Mouse (Mus musculus) ES-Bruce4 (cell line): ENCODE results near the gene Sptbn1. TPM values are rescaled to one million over a fixed set of nuclear protein-coding genes. Genes with fewer than 3 reads are reported as not detected.

Experiments
- H3K27ac ChIP-seq: 2 replicates; pipeline ENCODE4 v1.5.1; 2012; ENCODE audit warnings: low read length, inconsistent platforms; ENCODE audit not compliant: insufficient read depth
- H3K27me3 ChIP-seq: 2 replicates; pipeline ENCODE4 v1.6.1; 2012; ENCODE audit warnings: mild to moderate bottlenecking, low read length, inconsistent platforms; ENCODE audit not compliant: control insufficient read depth, poor library complexity, insufficient read depth, severe bottlenecking
- H3K36me3 ChIP-seq: 2 replicates; pipeline ENCODE4 v1.6.1; 2012; ENCODE audit warnings: inconsistent platforms, mild to moderate bottlenecking, low read length, moderate library complexity; ENCODE audit not compliant: control insufficient read depth, poor library complexity, insufficient read depth, severe bottlenecking
- H3K4me1 ChIP-seq: one replicate; pipeline ENCODE4 v1.8.1; 2011; ENCODE audit warnings: low read length; ENCODE audit not compliant: control insufficient read depth, insufficient read depth
- H3K4me3 ChIP-seq: 2 replicates; pipeline ENCODE4 v1.5.1; 2011; ENCODE audit warnings: low read depth, mild to moderate bottlenecking, low read length
- H3K9ac ChIP-seq: 2 replicates; pipeline ENCODE4 v1.6.1; 2012; ENCODE audit warnings: low read depth, mild to moderate bottlenecking, inconsistent platforms; ENCODE audit not compliant: poor library complexity, severe bottlenecking
- H3K9me3 ChIP-seq: replicated peaks from 2 replicates; pipeline ENCODE4 v1.6.1; 2012; ENCODE audit warnings: mild to moderate bottlenecking, low read length, inconsistent platforms; ENCODE audit not compliant: control insufficient read depth, poor library complexity, insufficient read depth, severe bottlenecking
- CTCF ChIP-seq: IDR thresholded peaks from one replicate; pipeline ENCODE4 v1.8.1; 2011; ENCODE audit warnings: low read depth, low read length
- EP300 ChIP-seq: IDR thresholded peaks from 2 replicates; pipeline ENCODE4 v1.6.1; 2011; ENCODE audit warnings: low read depth, low read length; ENCODE audit not compliant: insufficient read depth
- POLR2A ChIP-seq: IDR thresholded peaks from one replicate; pipeline ENCODE4 v1.8.1; 2011; ENCODE audit warnings: low read length; ENCODE audit not compliant: insufficient read depth
- polyA plus RNA-seq: library from polyadenylated mRNA; stranded (reverse); fragments of >200 nt; gene quantifications from 2 replicates; pipeline ENCODE4 v1.2.4, GENCODE M21; 2011; ENCODE audit warnings: low read depth; ENCODE audit not compliant: missing spikeins, insufficient read depth, insufficient read length

Gene Sptbn1
- polyA plus RNA-seq, 1 experiment = 147 TPM

DNA sequence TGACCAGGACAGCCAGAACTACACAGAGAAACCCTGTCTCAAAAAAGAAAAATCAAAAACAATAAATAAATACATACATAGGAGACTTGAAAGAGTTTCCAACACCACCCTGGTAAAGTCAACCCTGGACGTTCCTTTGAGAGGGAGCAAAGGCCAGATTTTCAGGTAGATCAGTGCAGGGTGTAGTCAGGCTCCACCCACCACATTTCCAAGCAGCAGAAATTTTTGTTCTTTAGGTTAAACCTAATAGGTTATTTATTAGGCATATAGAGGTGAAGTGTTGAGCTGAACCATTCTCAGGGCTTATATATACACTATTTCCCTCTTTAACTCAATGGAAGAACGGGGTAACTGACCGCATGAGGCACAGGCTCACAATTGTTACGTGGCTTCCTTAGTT lies 77.0 kb downstream of the Sptbn1 start:
- H3K36me3 ChIP-seq = no peaks in the 10 kb centered on the region; the same call in 1 of the 2 replicates
- H3K4me3 ChIP-seq = no peak overlapping the region
- H3K9me3 ChIP-seq = no peaks in the 10 kb centered on the region
- peaks cover 3% of the 10 kb centered on the region for H3K4me1 ChIP-seq
- no peak overlapping the region for H3K9ac ChIP-seq
- no peak overlapping the region for H3K27ac ChIP-seq
- no peaks in the 10 kb centered on the region for H3K27me3 ChIP-seq
- no peak for TF ChIP-seq CTCF
- no peak for TF ChIP-seq EP300

- Histone ChIP-seq H3K4me1 (peaks cover 4% of the 10 kb centered on the region), H3K36me3 (no peaks in the 10 kb centered on the region; the same call in 1 of the 2 replicates), H3K4me3 (no peak overlapping the region), H3K27ac (no peak overlapping the region), H3K27me3 (no peaks in the 10 kb centered on the region), H3K9ac (no peak overlapping the region), H3K9me3 (no peaks in the 10 kb centered on the region)
- TF ChIP-seq EP300 (no peak), POLR2A (no peak), CTCF (no peak)
These were observed 77.9 kb downstream of the Sptbn1 start for GRCm38 (mm10) chr11:30190119-30190518.

- Histone ChIP-seq H3K27ac (no peak overlapping the region), H3K9ac (no peak overlapping the region), H3K27me3 (no peaks in the 10 kb centered on the region), H3K4me1 (peaks cover 7% of the 10 kb centered on the region), H3K9me3 (no peaks in the 10 kb centered on the region), H3K36me3 (no peaks in the 10 kb centered on the region; the same call in 1 of the 2 replicates), H3K4me3 (no peak overlapping the region)
- 0 out of 2 replicates have a peak, but pooled peaks have one; percentile 35 for TF ChIP-seq EP300
- no peak for TF ChIP-seq POLR2A
- TF ChIP-seq CTCF = no peak
These were observed 81.0 kb downstream of the Sptbn1 start for GRCm38 (mm10) chr11:30186902-30187470.

DNA sequence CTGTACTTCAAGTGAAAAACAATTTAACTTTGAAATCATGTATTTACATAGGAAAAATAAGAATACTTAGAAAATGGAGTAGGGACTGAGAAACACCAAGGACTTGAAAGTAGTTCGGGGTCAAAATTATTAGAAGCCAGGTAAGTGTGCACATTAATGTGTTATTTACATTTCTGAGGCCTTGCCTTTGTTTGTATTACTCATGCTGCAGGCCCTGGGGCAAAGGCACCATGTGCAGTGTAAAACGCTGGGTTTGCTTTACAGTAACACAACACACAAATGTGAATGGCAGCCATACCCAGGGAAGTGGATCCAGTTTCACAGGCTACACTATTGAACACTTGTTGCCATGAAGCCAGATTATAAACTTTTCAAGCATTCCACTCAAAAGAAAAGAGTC lies 83.4 kb downstream of the Sptbn1 start:
- no peaks in the 10 kb centered on the region for H3K36me3 ChIP-seq
- no peak for TF ChIP-seq EP300
- H3K27ac ChIP-seq = no peak overlapping the region

DNA sequence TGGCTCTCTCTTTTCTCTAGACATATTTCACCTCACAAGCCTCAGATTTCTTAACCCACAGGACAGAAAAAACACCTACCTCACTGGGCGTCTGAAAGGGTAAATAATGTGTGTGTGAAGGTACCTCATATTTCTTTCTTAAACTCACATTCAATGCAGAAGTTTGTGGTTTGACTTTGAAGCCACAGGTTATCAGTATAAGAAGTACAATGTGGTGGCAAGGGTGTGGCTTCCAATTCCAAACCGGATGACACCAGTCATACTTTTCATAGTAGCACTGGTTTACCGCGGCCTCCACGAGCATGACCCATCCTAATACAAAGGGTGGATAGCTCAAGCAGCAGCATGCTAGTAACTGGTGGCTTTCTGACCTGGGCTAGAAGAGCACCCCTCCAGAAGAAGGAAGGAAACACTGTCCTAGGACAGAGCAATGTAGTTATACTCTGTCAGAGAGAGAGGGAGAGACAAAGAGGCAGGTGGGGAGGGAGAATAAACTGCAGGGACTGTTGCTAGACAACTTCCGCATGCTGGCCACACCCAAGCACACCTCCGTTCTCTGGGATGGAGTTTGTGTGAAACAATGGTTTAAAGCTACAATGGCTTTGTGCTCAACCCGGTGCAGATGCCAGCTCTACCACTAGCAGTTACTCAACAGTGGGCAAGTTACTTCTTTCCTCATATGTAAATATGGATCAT lies 85.1 kb downstream of the Sptbn1 start:
- H3K9me3 ChIP-seq = no peaks in the 10 kb centered on the region
- no peaks in the 10 kb centered on the region for H3K36me3 ChIP-seq
- no peaks in the 10 kb centered on the region for H3K27me3 ChIP-seq
- H3K27ac ChIP-seq = peak overlapping the region; percentile 66
- no peak overlapping the region for H3K4me3 ChIP-seq
- TF ChIP-seq EP300 = peak; percentile 76
- TF ChIP-seq CTCF = no peak
- H3K4me1 ChIP-seq = peaks cover 9% of the 10 kb centered on the region
- H3K9ac ChIP-seq = no peak overlapping the region

More for the DNA sequence above, 83.4 kb downstream of the Sptbn1 start:
- H3K9ac ChIP-seq = no peak overlapping the region
- H3K4me3 ChIP-seq = no peak overlapping the region
- H3K27me3 ChIP-seq = no peaks in the 10 kb centered on the region
- H3K9me3 ChIP-seq = no peaks in the 10 kb centered on the region
- H3K4me1 ChIP-seq = peaks cover 9% of the 10 kb centered on the region

GRCm38 (mm10) chr11:30178193-30178592 lies 89.8 kb downstream of the Sptbn1 start:
- peaks cover 3% of the 10 kb centered on the region for H3K36me3 ChIP-seq

More at GRCm38 (mm10) chr11:30178193-30178592, 89.8 kb downstream of the Sptbn1 start:
- no peak for TF ChIP-seq POLR2A
- TF ChIP-seq CTCF = no peak
- TF ChIP-seq EP300 = no peak
- Histone ChIP-seq H3K4me1 (peaks cover 6% of the 10 kb centered on the region), H3K9ac (no peak overlapping the region), H3K27ac (no peak overlapping the region), H3K27me3 (no peaks in the 10 kb centered on the region), H3K9me3 (no peaks in the 10 kb centered on the region), H3K4me3 (no peak overlapping the region)
